In the genomic region with DNA sequence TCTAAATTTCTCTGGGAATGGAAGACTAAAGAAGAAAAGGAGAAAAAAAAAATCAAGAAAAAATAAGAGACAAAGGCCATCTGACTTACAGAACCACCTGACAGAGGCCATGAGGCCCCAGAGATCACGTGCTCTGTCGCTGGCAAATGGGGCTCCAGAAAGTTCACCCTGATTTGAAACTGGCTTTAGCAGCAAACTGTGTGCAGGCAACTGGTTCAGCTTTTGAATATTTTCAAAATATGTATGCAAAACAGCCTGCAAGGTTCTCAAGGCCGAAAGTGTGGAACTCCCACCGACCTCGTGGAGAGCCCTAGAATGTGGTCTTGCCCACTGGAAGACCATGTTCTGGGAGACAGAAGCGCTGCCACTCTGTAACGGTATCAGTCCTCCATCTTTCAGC, we compare ENCODE assay signal across 1 mouse cellular context.
TF ChIP-seq lines count a peak whose summit lies in the region.

No protein-coding gene starts in this region.

TF ChIP-seq in CH12.LX, 34 proteins besides CTCF, POLR2A, EP300 and RAD21 (continued from another document):
- TF ChIP-seq MAZ (IDR thresholded peaks at IDR 0.05; ENCODE audit: low read depth, low read length) = 0 out of 2 replicates have a peak, but pooled peaks have one; percentile 30
- no peak for TF ChIP-seq ZKSCAN1 (IDR thresholded peaks at IDR 0.05; ENCODE audit: borderline replicate concordance, low read depth, low read length)
- TF ChIP-seq MAX (IDR thresholded peaks at IDR 0.05; ENCODE audit: low read length) = peak; percentile 99
- TF ChIP-seq ETS1 (conservative IDR thresholded peaks at IDR 0.05; ENCODE audit: low read depth, low read length) = peak; percentile 68
- peak; percentile 79 for TF ChIP-seq ZNF384 (IDR thresholded peaks at IDR 0.05; ENCODE audit: low read depth, low read length)
- TF ChIP-seq MXI1 (IDR thresholded peaks at IDR 0.05; ENCODE audit: low read depth, low read length) = peak; percentile 60
- TF ChIP-seq JUND (conservative IDR thresholded peaks at IDR 0.05; ENCODE audit: low read depth, low read length) = no peak
- TF ChIP-seq MEF2A (IDR thresholded peaks at IDR 0.05; ENCODE audit: borderline replicate concordance, low read depth, low read length) = peak; percentile 64; the same call in 1 of the 2 replicates
- TF ChIP-seq USF1 (IDR thresholded peaks at IDR 0.05; ENCODE audit: low read depth, low read length) = peak; percentile 93
- 0 out of 2 replicates have a peak, but pooled peaks have one; percentile 24 for TF ChIP-seq CHD2 (IDR thresholded peaks at IDR 0.05; ENCODE audit: low read length)
- TF ChIP-seq USF2 (conservative IDR thresholded peaks at IDR 0.05; ENCODE audit: low read depth, low read length) = peak; percentile 96
- peak; percentile 67 for TF ChIP-seq IRF4 (IDR thresholded peaks at IDR 0.05; ENCODE audit: low read depth, low read length)
- TF ChIP-seq POLR2AphosphoS2 (IDR thresholded peaks at IDR 0.05; ENCODE audit: low read depth, low read length) = peak; percentile 76; the same call in 1 of the 2 replicates
- no peak for TF ChIP-seq ZC3H11A (IDR thresholded peaks at IDR 0.05; ENCODE audit: low read depth, low read length)
- TF ChIP-seq UBTF (IDR thresholded peaks at IDR 0.05; ENCODE audit: low read depth, low read length) = 0 out of 2 replicates have a peak, but pooled peaks have one; percentile 2
- no peak for TF ChIP-seq E2F4 (IDR thresholded peaks at IDR 0.05; ENCODE audit: insufficient replicate concordance, low read depth, low read length)
- TF ChIP-seq ELF1 (IDR thresholded peaks at IDR 0.05; ENCODE audit: low read depth, low read length) = no peak
- no peak; the same call in 1 of the 2 replicates for TF ChIP-seq CHD1 (IDR thresholded peaks at IDR 0.05; ENCODE audit: low read depth, low read length)
- TF ChIP-seq TCF12 (IDR thresholded peaks at IDR 0.05; ENCODE audit: low read depth, low read length) = peak; percentile 81; the same call in 1 of the 2 replicates
- no peak for TF ChIP-seq JUN (IDR thresholded peaks at IDR 0.05; ENCODE audit: insufficient read depth, low read depth, low read length)
- TF ChIP-seq ZMIZ1 (IDR thresholded peaks at IDR 0.05; ENCODE audit: low read depth, low read length) = no peak; the same call in 1 of the 2 replicates
- no peak for TF ChIP-seq RCOR1 (conservative IDR thresholded peaks at IDR 0.05; ENCODE audit: low read depth, low read length)
- TF ChIP-seq SIN3A (IDR thresholded peaks at IDR 0.05; ENCODE audit: low read length) = peak; percentile 91
- TF ChIP-seq NELFE (IDR thresholded peaks at IDR 0.05; ENCODE audit: low read depth, low read length) = peak; percentile 20; the same call in 1 of the 2 replicates
- no peak for TF ChIP-seq MAFK (IDR thresholded peaks at IDR 0.05; ENCODE audit: insufficient replicate concordance, low read length)
